Mouse (Mus musculus) brown adipose tissue, adult 24 weeks (tissue): Measurements from ENCODE around the gene Nsun3. TPM values are rescaled to one million over a fixed set of nuclear protein-coding genes. Genes with fewer than 3 reads are reported as not detected.
"Not testable (repeated sequence)": the region's sequence is repeated elsewhere in the genome, so short reads cannot be mapped to it uniquely, and the experiment has no call there.

ENCODE experiments used
- H3K27ac ChIP-seq: fragments of 200-500 bp; replicated peaks from 2 replicates; pipeline ENCODE4 v1.5.1; 2012; ENCODE audit warnings: low read depth, mild to moderate bottlenecking, low read length
- H3K4me1 ChIP-seq: fragments of 200-500 bp; 2 replicates; pipeline ENCODE4 v1.6.1; 2012; ENCODE audit warnings: low read length, mixed read lengths; ENCODE audit not compliant: control insufficient read depth, insufficient read depth, insufficient read length
- H3K4me3 ChIP-seq: fragments of 200-500 bp; 2 replicates; pipeline ENCODE4 v1.5.1; 2012; ENCODE audit warnings: low read depth, mild to moderate bottlenecking, low read length, moderate library complexity; ENCODE audit not compliant: insufficient read depth
- polyA plus RNA-seq: library from polyadenylated mRNA; stranded (reverse); fragments of >200 nt; gene quantifications from 2 replicates; pipeline ENCODE4 v1.2.4, GENCODE M21; 2012; ENCODE audit not compliant: missing spikeins, insufficient read depth, insufficient read length

Nsun3 gene
- polyA plus RNA-seq, 1 experiment = 18.5 TPM

DNA sequence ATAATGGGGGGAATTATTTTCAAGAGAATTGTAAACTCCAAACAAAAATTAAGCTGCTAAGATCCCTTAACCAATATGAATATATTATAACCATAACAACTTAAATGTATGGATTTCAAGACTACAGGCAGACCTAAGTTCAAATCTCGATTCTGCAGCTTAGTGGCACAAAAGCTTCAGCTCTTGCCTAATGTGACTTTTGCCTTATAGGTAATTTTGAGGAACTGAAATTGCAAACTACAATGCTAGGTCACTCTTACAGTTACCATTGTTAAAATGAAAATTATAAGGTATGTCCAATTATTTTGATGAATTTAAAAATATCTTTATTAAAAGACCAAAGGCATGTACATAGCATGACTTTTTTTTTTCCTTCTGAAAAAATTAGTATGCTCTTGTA, 10.0 kb upstream of the Nsun3 start:
- Histone ChIP-seq H3K4me3 (no peak overlapping the region), H3K27ac (no peak overlapping the region), H3K4me1 (no peaks in the 10 kb centered on the region)

DNA sequence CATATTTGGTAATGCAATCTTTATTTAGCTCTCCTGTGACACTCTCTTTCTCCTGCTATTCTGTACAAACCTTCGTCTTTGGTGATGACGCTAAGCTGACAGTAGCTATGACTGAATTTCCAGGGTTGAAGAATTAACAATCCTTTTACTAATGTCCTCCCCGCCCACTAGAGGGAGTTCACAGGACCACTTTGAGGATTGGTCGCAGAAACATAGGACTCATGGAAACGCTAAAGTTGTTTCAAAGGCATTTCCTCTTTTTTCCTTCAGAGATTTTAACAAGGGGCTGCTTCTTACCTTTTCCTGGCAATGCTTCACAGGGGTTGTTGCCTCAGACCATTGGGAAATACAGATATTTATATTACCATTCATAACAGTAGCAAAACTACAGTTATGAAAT, 4.4 kb downstream of the Nsun3 start:
- Histone ChIP-seq H3K4me1 (peaks cover 2% of the 10 kb centered on the region; the same call in 1 of the 2 replicates), H3K27ac (no peak overlapping the region), H3K4me3 (no peak overlapping the region)

DNA sequence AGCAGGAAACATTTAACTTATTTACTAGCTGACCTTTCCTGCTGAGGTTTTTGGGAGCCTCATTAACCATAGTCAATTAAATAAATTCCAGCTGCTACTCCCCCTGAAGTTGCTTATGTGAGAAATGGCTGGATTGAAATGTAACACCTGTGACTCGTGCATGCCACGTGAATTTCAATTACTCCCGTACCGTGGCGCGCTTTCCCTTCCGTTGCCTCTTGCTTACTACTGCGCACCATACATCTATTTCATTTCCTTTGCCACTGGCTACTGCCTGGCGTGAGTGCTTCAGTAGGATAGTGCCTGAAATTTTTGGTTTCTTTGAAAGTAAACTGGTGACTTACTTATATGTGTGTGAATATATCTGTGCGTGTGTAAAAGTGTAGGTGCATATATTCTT, 8.3 kb downstream of the Nsun3 start:
- Histone ChIP-seq H3K4me3 (no peak overlapping the region), H3K27ac (no peak overlapping the region), H3K4me1 (no peaks in the 10 kb centered on the region)

- H3K27ac ChIP-seq = no peak overlapping the region
- H3K4me3 ChIP-seq = no peak overlapping the region
- no peaks in the 10 kb centered on the region for H3K4me1 ChIP-seq
Measured at GRCm38 (mm10) chr16:62776034-62776433, 10.6 kb downstream of the Nsun3 start.

- Histone ChIP-seq H3K4me1 (no peaks in the 10 kb centered on the region), H3K4me3 (no peak overlapping the region), H3K27ac (no peak overlapping the region)
Measured at GRCm38 (mm10) chr16:62773462-62773861, 13.2 kb downstream of the Nsun3 start.

GRCm38 (mm10) chr16:62758340-62758739, 28.3 kb downstream of the Nsun3 start:
- Histone ChIP-seq H3K4me3 (no peak overlapping the region), H3K4me1 (no peaks in the 10 kb centered on the region), H3K27ac (no peak overlapping the region)

- H3K4me1 ChIP-seq = no peaks in the 10 kb centered on the region
- no peak overlapping the region for H3K4me3 ChIP-seq
- no peak overlapping the region for H3K27ac ChIP-seq
Measured at GRCm38 (mm10) chr16:62755307-62755706, 31.3 kb downstream of the Nsun3 start.

- Histone ChIP-seq H3K4me1 (no peaks in the 10 kb centered on the region), H3K4me3 (no peak overlapping the region), H3K27ac (no peak overlapping the region)
Measured at GRCm38 (mm10) chr16:62753597-62753996, 33.0 kb downstream of the Nsun3 start.

DNA sequence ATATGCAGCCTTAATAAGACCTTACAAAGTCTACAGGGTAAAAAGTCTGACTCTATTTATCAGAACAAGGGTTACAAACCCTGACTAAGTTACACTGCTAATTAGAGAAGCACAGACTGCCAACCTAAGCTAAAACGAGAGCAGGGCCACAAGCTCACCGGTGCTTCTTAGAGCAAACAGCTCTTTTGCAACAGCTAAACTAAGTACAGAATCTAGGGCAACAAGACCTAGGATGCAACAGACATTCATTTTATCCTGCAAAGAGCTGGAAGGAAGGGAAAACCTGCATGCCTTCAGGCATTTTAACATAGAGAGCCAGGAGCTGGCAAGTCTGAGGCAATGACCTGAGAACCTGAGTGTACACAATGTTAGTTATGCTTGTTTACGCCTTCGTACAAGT, 33.5 kb downstream of the Nsun3 start:
- Histone ChIP-seq H3K27ac (no peak overlapping the region), H3K4me3 (no peak overlapping the region), H3K4me1 (no peaks in the 10 kb centered on the region)

GRCm38 (mm10) chr16:62745875-62746274, 40.7 kb downstream of the Nsun3 start:
- Histone ChIP-seq H3K4me3 (no peak overlapping the region), H3K27ac (no peak overlapping the region), H3K4me1 (no peaks in the 10 kb centered on the region)

GRCm38 (mm10) chr16:62734359-62734758, 52.3 kb downstream of the Nsun3 start:
- Histone ChIP-seq H3K4me1 (no peaks in the 10 kb centered on the region), H3K4me3 (no peak overlapping the region), H3K27ac (no peak overlapping the region)

GRCm38 (mm10) chr16:62730291-62730690, 56.3 kb downstream of the Nsun3 start:
- Histone ChIP-seq H3K4me3 (no peak overlapping the region), H3K4me1 (no peaks in the 10 kb centered on the region), H3K27ac (no peak overlapping the region)

- Histone ChIP-seq H3K4me1 (no peaks in the 10 kb centered on the region), H3K4me3 (no peak overlapping the region), H3K27ac (no peak overlapping the region)
Measured at GRCm38 (mm10) chr16:62729846-62730245, 56.8 kb downstream of the Nsun3 start.

- H3K4me3 ChIP-seq, H3K27ac ChIP-seq, H3K4me1 ChIP-seq: not testable (repeated sequence)
Measured at GRCm38 (mm10) chr16:62718255-62718654, 68.4 kb downstream of the Nsun3 start.

DNA sequence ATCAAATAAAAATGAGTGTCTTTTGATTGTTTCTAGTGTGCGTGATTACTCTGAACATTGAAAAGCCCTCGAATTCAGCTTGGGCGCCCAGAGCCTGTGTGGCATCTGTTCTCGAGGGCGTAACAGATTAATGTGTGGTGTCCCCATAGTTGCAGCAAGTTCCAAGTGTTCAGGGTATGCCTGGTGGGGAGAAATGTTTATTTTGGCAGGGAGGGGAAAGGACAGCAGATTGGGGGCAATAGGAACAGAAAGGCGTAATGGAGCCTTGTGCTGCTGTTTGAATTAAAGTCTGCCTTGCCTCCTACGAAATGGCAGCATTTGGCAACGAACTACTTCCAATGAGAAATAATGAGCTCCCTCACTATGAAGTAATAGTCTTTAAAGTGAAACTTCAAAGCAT, 96.2 kb downstream of the Nsun3 start:
- H3K4me3 ChIP-seq = no peak overlapping the region
- H3K4me1 ChIP-seq = no peaks in the 10 kb centered on the region
- H3K27ac ChIP-seq = no peak overlapping the region

DNA sequence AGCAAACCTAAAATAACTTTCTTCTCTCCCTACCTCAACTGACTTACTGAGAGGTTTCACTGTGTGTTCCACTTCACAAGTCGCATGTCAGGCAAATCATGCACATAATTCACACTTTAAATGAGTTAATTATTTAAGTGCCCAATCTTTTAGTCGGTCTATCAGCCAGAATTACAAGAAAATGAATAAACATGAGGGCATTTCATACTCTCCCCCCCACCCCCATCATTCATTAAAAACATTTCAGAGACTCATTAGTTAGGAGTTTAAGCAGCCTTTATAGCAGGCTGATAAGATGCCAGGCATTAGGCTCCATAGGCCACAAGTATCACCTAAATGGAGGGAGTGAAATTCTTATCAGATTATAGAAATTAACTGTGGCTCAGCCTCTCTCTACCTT, 100.5 kb downstream of the Nsun3 start:
- H3K4me1 ChIP-seq = no peaks in the 10 kb centered on the region
- no peak overlapping the region for H3K27ac ChIP-seq
- H3K4me3 ChIP-seq = no peak overlapping the region

GRCm38 (mm10) chr16:62685494-62685893, 101.1 kb downstream of the Nsun3 start:
- no peak overlapping the region for H3K27ac ChIP-seq

More at GRCm38 (mm10) chr16:62685494-62685893, 101.1 kb downstream of the Nsun3 start:
- Histone ChIP-seq H3K4me1 (no peaks in the 10 kb centered on the region), H3K4me3 (no peak overlapping the region)
